8 mouse cellular contexts compared by ENCODE assay signal in genomic region chr5:130023067-130023766, GRCm38 (mm10). TPM values are rescaled to one million over a fixed set of nuclear protein-coding genes. Genes with fewer than 3 reads are reported as not detected.
DNase-seq lines count a peak whose midpoint lies in the region; ATAC-seq and TF ChIP-seq lines count a peak whose summit lies in the region.

No protein-coding gene starts in this region.

- ATAC-seq in intestine, embryonic 14.5 days (replicated peaks; ENCODE audit: low FRiP score, low TSS enrichment, low read depth) = no peak
- ATAC-seq in frontal cortex, adult (ENCODE audit: low TSS enrichment) = no peak
- no peak for ATAC-seq in cerebellum, adult (ENCODE audit: insufficient number of reproducible peaks, low FRiP score, low TSS enrichment)

- H3K4me3 ChIP-seq in layer of hippocampus, adult 2 months = peak overlapping the region; percentile 59
- peak overlapping the region; percentile 64 for H3K4me3 ChIP-seq in embryonic facial prominence, embryonic 10.5 days
- H3K4me3 ChIP-seq in intestine, embryonic 14.5 days (ENCODE audit: low read depth, low read length) = peak overlapping the region; percentile 53
- H3K4me3 ChIP-seq in myocyte = peak overlapping the region; percentile 50

- DNase-seq in layer of hippocampus, adult 2 months (ENCODE audit: low spot score in 2 of 2) = no peak
- no peak for DNase-seq in layer of hippocampus, postnatal 10 days (ENCODE audit: low spot score in 2 of 2)
- DNase-seq in embryonic facial prominence, embryonic 10.5 days (ENCODE audit: low spot score) = no peak
- DNase-seq in intestine, embryonic 14.5 days (ENCODE audit: low spot score) = peak; percentile 56
- no peak for DNase-seq in gastrocnemius, postnatal 4 days (ENCODE audit: low spot score in 2 of 2)

- TF ChIP-seq POLR2A in myocyte (IDR thresholded peaks at IDR 0.05; ENCODE audit: insufficient read length, low read depth) = no peak

- H3K79me2 ChIP-seq in myocyte (ENCODE audit: control insufficient read depth, insufficient read depth) = no peaks in the 10 kb centered on the region

- H3K9me3 ChIP-seq in embryonic facial prominence, embryonic 10.5 days = no peaks in the 10 kb centered on the region
- no peaks in the 10 kb centered on the region for H3K9me3 ChIP-seq in intestine, embryonic 14.5 days (ENCODE audit: control insufficient read depth, low read length)

- peaks cover 33% of the 10 kb centered on the region for H3K4me1 ChIP-seq in embryonic facial prominence, embryonic 10.5 days
- H3K4me1 ChIP-seq in intestine, embryonic 14.5 days (replicated peaks; ENCODE audit: control insufficient read depth, insufficient read depth, low read length) = peaks cover 6% of the 10 kb centered on the region; the same call in 1 of the 2 replicates

- no peak overlapping the region for H3K27ac ChIP-seq in layer of hippocampus, adult 2 months
- no peak overlapping the region for H3K27ac ChIP-seq in embryonic facial prominence, embryonic 10.5 days (replicated peaks)
- H3K27ac ChIP-seq in intestine, embryonic 14.5 days (ENCODE audit: low read depth) = no peak overlapping the region

- H3K9ac ChIP-seq in intestine, embryonic 14.5 days (ENCODE audit: low read length) = no peak overlapping the region

- peak overlapping the region; percentile 74 for H3K4me2 ChIP-seq in intestine, embryonic 14.5 days (ENCODE audit: low read length)
- H3K4me2 ChIP-seq in myocyte (ENCODE audit: low read depth) = peak overlapping the region; percentile 85

- H3K27me3 ChIP-seq in embryonic facial prominence, embryonic 10.5 days (replicated peaks; ENCODE audit: low read depth, poor library complexity, severe bottlenecking) = no peaks in the 10 kb centered on the region
- H3K27me3 ChIP-seq in intestine, embryonic 14.5 days (replicated peaks; ENCODE audit: control insufficient read depth, insufficient read depth, low read length) = no peaks in the 10 kb centered on the region
- no peaks in the 10 kb centered on the region for H3K27me3 ChIP-seq in myocyte (ENCODE audit: control insufficient read depth, insufficient read depth, insufficient read length)

- TF ChIP-seq CTCF in layer of hippocampus, adult 2 months (conservative IDR thresholded peaks at IDR 0.05) = no peak

- 41% methylated on average over 12 of the region's 12 CpGs for WGBS in embryonic facial prominence, embryonic 10.5 days
- WGBS in intestine, embryonic 14.5 days = 42% methylated on average over 12 of the region's 12 CpGs

- peaks cover 4% of the 10 kb centered on the region; the same call in 1 of the 2 replicates for H3K36me3 ChIP-seq in embryonic facial prominence, embryonic 10.5 days (replicated peaks)
- H3K36me3 ChIP-seq in intestine, embryonic 14.5 days (ENCODE audit: control insufficient read depth, insufficient read depth, low read length) = 0 out of 2 replicates have a peak, but pooled peaks cover 1% of the 10 kb centered on the region
- H3K36me3 ChIP-seq in myocyte (ENCODE audit: control insufficient read depth, insufficient read depth) = no peaks in the 10 kb centered on the region

- peak overlapping the region; percentile 2 for H3ac ChIP-seq in myocyte (ENCODE audit: control insufficient read depth, insufficient read length)

TF ChIP-seq in myocyte, 11 proteins besides CTCF, POLR2A, EP300 and RAD21:
- TF ChIP-seq SRF (IDR thresholded peaks at IDR 0.05; ENCODE audit: control insufficient read depth, insufficient read length, low read depth) = no peak
- no peak for TF ChIP-seq POLR2AphosphoS2 (IDR thresholded peaks at IDR 0.05; ENCODE audit: insufficient read length, low read depth)
- no peak for TF ChIP-seq CEBPB (IDR thresholded peaks at IDR 0.05; ENCODE audit: insufficient read depth, poor library complexity, severe bottlenecking)
- TF ChIP-seq TCF3 (IDR thresholded peaks at IDR 0.05; ENCODE audit: insufficient read length, low read depth) = no peak
- no peak for TF ChIP-seq MYOG (IDR thresholded peaks at IDR 0.05; ENCODE audit: control insufficient read depth in 1 of 3, insufficient read depth in 1 of 3, insufficient read length in 2 of 3, low read depth in 2 of 3)
- TF ChIP-seq MYOD1 (IDR thresholded peaks at IDR 0.05; ENCODE audit: control insufficient read depth in 1 of 3, insufficient read length in 2 of 3, low read depth in 2 of 3) = no peak
- no peak for TF ChIP-seq REST (IDR thresholded peaks at IDR 0.05; ENCODE audit: insufficient read depth, insufficient read length)
- TF ChIP-seq E2F4 (IDR thresholded peaks at IDR 0.05; ENCODE audit: insufficient read depth) = no peak
- no peak for TF ChIP-seq TCF12 (IDR thresholded peaks at IDR 0.05; ENCODE audit: insufficient read depth, poor library complexity, severe bottlenecking)
- no peak for TF ChIP-seq USF1 (IDR thresholded peaks at IDR 0.05; ENCODE audit: low read depth)
- no peak for TF ChIP-seq MAX (IDR thresholded peaks at IDR 0.05; ENCODE audit: low read depth)

RNA-seq across cellular contexts. Expression of gene Asl, which starts 5.8 kb away (rescaled TPM):
- 10 to 100 TPM; 18.2 to 27.3 TPM for total RNA-seq in layer of hippocampus, adult 2 months (2021)
- total RNA-seq in layer of hippocampus, postnatal 10 days (2021) = 10 to 100 TPM; 22.0 to 23.5 TPM
- polyA plus RNA-seq in embryonic facial prominence, embryonic 10.5 days (2016; fragmentation: Nextera tagmentation; extraction: Ambion mirVana) = 34.2 and 34.8 TPM in 2 replicates
- polyA plus RNA-seq in intestine, embryonic 14.5 days (2014; fragmentation: Nextera tagmentation; extraction: Ambion mirVana) = 44.6 and 55.7 TPM in 2 replicates
- 45.8 TPM for polyA plus RNA-seq in myocyte (2012; fragmentation: generic; extraction: Trizol)
- 10 to 100 TPM; 13.0 to 14.8 TPM for total RNA-seq in gastrocnemius, postnatal 4 days (2021)

RNA-seq across cellular contexts. Expression of gene Crcp, which starts 5.9 kb away (rescaled TPM):
- 10 to 100 TPM; 35.6 to 35.7 TPM for total RNA-seq in layer of hippocampus, adult 2 months (2021)
- 10 to 100 TPM; 34.4 to 34.7 TPM for total RNA-seq in layer of hippocampus, postnatal 10 days (2021)
- 53.3 and 54.4 TPM in 2 replicates for polyA plus RNA-seq in embryonic facial prominence, embryonic 10.5 days (2016; fragmentation: Nextera tagmentation; extraction: Ambion mirVana)
- polyA plus RNA-seq in intestine, embryonic 14.5 days (2014; fragmentation: Nextera tagmentation; extraction: Ambion mirVana) = 19.7 and 23.4 TPM in 2 replicates
- polyA plus RNA-seq in myocyte (2012; fragmentation: generic; extraction: Trizol) = 30.8 TPM
- total RNA-seq in gastrocnemius, postnatal 4 days (2021) = 10 to 100 TPM; 14.4 to 16.3 TPM

RNA-seq across cellular contexts. Expression of gene Gusb, which starts 20.4 kb away (rescaled TPM):
- 10 to 100 TPM; 10.9 to 11.4 TPM for total RNA-seq in layer of hippocampus, adult 2 months (2021)
- 10 to 100 TPM; 15.6 to 15.9 TPM for total RNA-seq in layer of hippocampus, postnatal 10 days (2021)
- polyA plus RNA-seq in embryonic facial prominence, embryonic 10.5 days (2016; fragmentation: Nextera tagmentation; extraction: Ambion mirVana) = 45.3 and 47.7 TPM in 2 replicates
- 94.9 and 98.4 TPM in 2 replicates for polyA plus RNA-seq in intestine, embryonic 14.5 days (2014; fragmentation: Nextera tagmentation; extraction: Ambion mirVana)
- 35.0 TPM for polyA plus RNA-seq in myocyte (2012; fragmentation: generic; extraction: Trizol)
- total RNA-seq in gastrocnemius, postnatal 4 days (2021) = 10 to 100 TPM; 25.1 to 28.6 TPM

RNA-seq across cellular contexts. Expression of gene Tpst1, which starts 49.9 kb away (rescaled TPM):
- 10 to 100 TPM; 48.7 to 49.1 TPM for total RNA-seq in layer of hippocampus, adult 2 months (2021)
- total RNA-seq in layer of hippocampus, postnatal 10 days (2021) = 10 to 100 TPM; 41.1 to 41.8 TPM
- polyA plus RNA-seq in embryonic facial prominence, embryonic 10.5 days (2016; fragmentation: Nextera tagmentation; extraction: Ambion mirVana) = 52.3 and 55.6 TPM in 2 replicates
- 68.4 and 70.0 TPM in 2 replicates for polyA plus RNA-seq in intestine, embryonic 14.5 days (2014; fragmentation: Nextera tagmentation; extraction: Ambion mirVana)
- 9.4 TPM for polyA plus RNA-seq in myocyte (2012; fragmentation: generic; extraction: Trizol)
- 10 to 100 TPM; 40.6 to 41.8 TPM for total RNA-seq in gastrocnemius, postnatal 4 days (2021)
